Mouse (Mus musculus) lung, adult 2 months (tissue): ENCODE measurements around the gene Eif2b5. TPM values are rescaled to one million over a fixed set of nuclear protein-coding genes. Genes with fewer than 3 reads are reported as not detected.
"Not testable (repeated sequence)": the region's sequence is repeated elsewhere in the genome, so short reads cannot be mapped to it uniquely, and the experiment has no call there.

Experiments
- DNase-seq: peaks from one replicate; pipeline ENCODE4 v3.0.0; 2022
- H3K4me1 ChIP-seq: fragments of 200-500 bp; 2 replicates; pipeline ENCODE4 v1.6.1; 2011; ENCODE audit warnings: low read length; ENCODE audit not compliant: control insufficient read depth, insufficient read depth
- H3K4me3 ChIP-seq: fragments of 200-500 bp; replicated peaks from 2 replicates; pipeline ENCODE3; 2011; ENCODE audit warnings: low read depth, mild to moderate bottlenecking, control low read depth, low read length; ENCODE audit errors: extremely low read depth
- CTCF ChIP-seq: fragments of 200-500 bp; IDR thresholded peaks from 2 replicates; pipeline ENCODE4 v1.5.1; 2011; ENCODE audit warnings: mild to moderate bottlenecking, low read length, control low read depth; ENCODE audit not compliant: insufficient read depth
- POLR2A ChIP-seq: fragments of 200-500 bp; IDR thresholded peaks from 2 replicates; pipeline ENCODE4 v1.6.1; 2011; ENCODE audit warnings: low read depth, mild to moderate bottlenecking, control low read depth, low read length, borderline replicate concordance; ENCODE audit errors: extremely low read depth
- WGBS: fragments of 180-500 bp; shearing (Covaris S2); methylation state at CpG from one replicate; pipeline ENCODE4 v1.1.7; 2018; 5-methylcytosine and 5-hydroxymethylcytosine counted together
- polyA plus RNA-seq: library from polyadenylated mRNA; depleted of rRNA; stranded (reverse); fragments of >200 nt; gene quantifications from 2 replicates; pipeline ENCODE4 v1.2.3, GENCODE M21; 2012

The Eif2b5 gene
- polyA plus RNA-seq, 1 experiment: 24.7 TPM

GRCm38 (mm10) chr16:20474786-20475185 is 23.8 kb upstream of the Eif2b5 start:
- Histone ChIP-seq H3K4me1 (no peaks in the 10 kb centered on the region), H3K4me3 (no peak overlapping the region)
- WGBS: 73% methylated on average over 6 of the region's 6 CpGs
- no peak for DNase-seq
- TF ChIP-seq CTCF (no peak), POLR2A (no peak)

GRCm38 (mm10) chr16:20475335-20475734 is 23.3 kb upstream of the Eif2b5 start:
- Histone ChIP-seq H3K4me1 (no peaks in the 10 kb centered on the region), H3K4me3 (no peak overlapping the region)
- WGBS: 86% methylated on average over 1 of the region's 1 CpGs
- no peak for TF ChIP-seq POLR2A
- no peak for DNase-seq

- no peaks in the 10 kb centered on the region for H3K4me1 ChIP-seq
- DNase-seq: peak; percentile 64
- H3K4me3 ChIP-seq: no peak overlapping the region
- TF ChIP-seq POLR2A (no peak), CTCF (no peak)
- WGBS: 48% methylated on average over 1 of the region's 1 CpGs
Measured at GRCm38 (mm10) chr16:20476857-20477256, 21.8 kb upstream of the Eif2b5 start.

- Histone ChIP-seq H3K4me3 (no peak overlapping the region), H3K4me1 (no peaks in the 10 kb centered on the region)
- no peak for DNase-seq
- 39% methylated on average over 3 of the region's 3 CpGs for WGBS
- TF ChIP-seq CTCF: no peak
- no peak for TF ChIP-seq POLR2A
Measured at GRCm38 (mm10) chr16:20477270-20477669, 21.3 kb upstream of the Eif2b5 start.

GRCm38 (mm10) chr16:20478504-20478903 is 20.1 kb upstream of the Eif2b5 start:
- H3K4me3 ChIP-seq: no peak overlapping the region
- H3K4me1 ChIP-seq: no peaks in the 10 kb centered on the region
- DNase-seq: no peak
- TF ChIP-seq POLR2A (no peak), CTCF (no peak)
- WGBS: 57% methylated on average over 2 of the region's 2 CpGs

GRCm38 (mm10) chr16:20479026-20479760 is 19.4 kb upstream of the Eif2b5 start:
- WGBS: 86% methylated on average over 12 of the region's 12 CpGs
- DNase-seq, H3K4me3 ChIP-seq, H3K4me1 ChIP-seq: not testable (repeated sequence)

- TF ChIP-seq CTCF (no peak), POLR2A (no peak)
- no peak for DNase-seq
- no peak overlapping the region for H3K4me3 ChIP-seq
- WGBS: 29% methylated on average over 3 of the region's 3 CpGs
- no peaks in the 10 kb centered on the region for H3K4me1 ChIP-seq
Measured at GRCm38 (mm10) chr16:20480115-20480514, 18.5 kb upstream of the Eif2b5 start.

GRCm38 (mm10) chr16:20481746-20482145 is 16.9 kb upstream of the Eif2b5 start:
- DNase-seq: no peak
- H3K4me3 ChIP-seq: no peak overlapping the region
- H3K4me1 ChIP-seq: no peaks in the 10 kb centered on the region
- 67% methylated on average over 2 of the region's 2 CpGs for WGBS
- TF ChIP-seq CTCF (no peak), POLR2A (no peak)

- WGBS: 85% methylated on average over 7 of the region's 7 CpGs
- not testable (repeated sequence) for H3K4me1 ChIP-seq, H3K4me3 ChIP-seq, DNase-seq
Measured at GRCm38 (mm10) chr16:20483716-20484115, 14.9 kb upstream of the Eif2b5 start.

- TF ChIP-seq CTCF (no peak), POLR2A (no peak)
- WGBS: 54% methylated on average over 4 of the region's 4 CpGs
- Histone ChIP-seq H3K4me3 (no peak overlapping the region), H3K4me1 (no peaks in the 10 kb centered on the region)
- no peak for DNase-seq
Measured at GRCm38 (mm10) chr16:20485061-20485460, 13.6 kb upstream of the Eif2b5 start.

GRCm38 (mm10) chr16:20486048-20486447 is 12.6 kb upstream of the Eif2b5 start:
- no peak for DNase-seq

More at GRCm38 (mm10) chr16:20486048-20486447, 12.6 kb upstream of the Eif2b5 start:
- TF ChIP-seq CTCF: no peak
- 67% methylated on average over 3 of the region's 3 CpGs for WGBS
- Histone ChIP-seq H3K4me1 (no peaks in the 10 kb centered on the region), H3K4me3 (no peak overlapping the region)
